Mouse (Mus musculus) ES-E14 (cell line): Measurements from ENCODE around the gene Phka2.

ENCODE experiments used
- CHD2 ChIP-seq: IDR thresholded peaks from 2 replicates; pipeline ENCODE4 v1.6.1; 2014; ENCODE audit warnings: mild to moderate bottlenecking, low read depth, low read length, inconsistent platforms
- HCFC1 ChIP-seq: IDR thresholded peaks from 2 replicates; pipeline ENCODE4 v1.6.1; 2012; ENCODE audit warnings: low read length, inconsistent platforms, borderline replicate concordance; ENCODE audit not compliant: insufficient read depth
- MAFK ChIP-seq: IDR thresholded peaks from 2 replicates; pipeline ENCODE4 v1.6.1; 2014; ENCODE audit warnings: mild to moderate bottlenecking, low read depth, low read length, inconsistent platforms; ENCODE audit not compliant: insufficient read depth
- ZC3H11A ChIP-seq: IDR thresholded peaks from 2 replicates; pipeline ENCODE4 v1.6.1; 2012; ENCODE audit warnings: low read depth, mild to moderate bottlenecking, inconsistent platforms, low read length, borderline replicate concordance

- TF ChIP-seq MAFK (no peak), ZC3H11A (no peak), CHD2 (no peak), HCFC1 (no peak)
Observed at GRCm38 (mm10) chrX:160494333-160494732, 7.6 kb upstream of the Phka2 start.
